Comparison of ENCODE assay signal across 8 mouse cellular contexts in the genomic region with DNA sequence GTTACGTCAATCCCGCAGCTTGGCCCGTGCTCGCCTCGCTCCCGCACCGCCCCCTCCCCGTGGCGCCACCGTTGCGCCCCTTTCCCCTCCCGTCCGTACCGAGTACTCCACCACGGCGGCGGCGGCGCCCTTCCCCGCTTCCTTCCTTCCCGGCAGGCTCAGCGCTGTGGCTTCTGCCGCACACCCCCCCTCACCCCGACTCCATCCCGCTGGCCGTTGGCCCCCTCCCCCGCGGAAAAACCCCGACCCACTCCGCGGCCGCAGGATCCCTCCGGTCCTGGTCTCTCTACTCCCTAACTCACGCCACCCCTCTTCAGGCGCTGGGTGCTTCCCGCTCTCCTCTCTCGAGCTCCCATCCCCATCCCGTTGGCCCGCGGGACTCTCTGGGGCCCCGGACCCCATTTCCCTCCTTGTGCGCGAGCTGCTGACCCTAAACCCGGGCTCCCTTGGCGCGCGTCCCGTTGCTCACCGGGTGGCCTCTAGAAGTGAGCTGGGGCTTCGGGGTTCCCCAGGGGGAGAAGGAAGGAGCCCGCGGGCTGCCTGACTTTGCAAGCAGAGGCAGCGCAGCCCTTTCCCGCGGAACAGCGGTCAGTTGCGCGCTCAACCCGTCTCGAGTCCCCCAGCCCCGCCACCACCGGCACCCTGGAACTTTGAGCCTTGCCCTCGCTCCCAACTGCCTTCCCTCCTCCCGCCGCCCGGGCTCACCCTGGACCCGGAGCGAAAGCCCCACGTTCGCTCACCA. TPM values are rescaled to one million over a fixed set of nuclear protein-coding genes. Genes with fewer than 3 reads are reported as not detected.
DNase-seq lines count a peak whose midpoint lies in the region; ATAC-seq lines count a peak whose summit lies in the region.

No protein-coding gene starts in this region.

- DNase-seq in cerebellum, adult 11-12 months: no peak
- DNase-seq in layer of hippocampus, postnatal 36 days: peak; percentile 9 to 13
- peak; percentile 59 for DNase-seq in testis, postnatal 10 days (ENCODE audit: low spot score)

- H3K27me3 ChIP-seq in forebrain, embryonic 13.5 days: peaks cover 5% of the 10 kb centered on the region; the same call in 1 of the 2 replicates
- peaks cover 31% of the 10 kb centered on the region for H3K27me3 ChIP-seq in hindbrain, embryonic 12.5 days
- H3K27me3 ChIP-seq in midbrain, embryonic 12.5 days: peaks cover 35% of the 10 kb centered on the region

- H3K9me3 ChIP-seq in forebrain, embryonic 13.5 days (replicated peaks): no peaks in the 10 kb centered on the region
- H3K9me3 ChIP-seq in hindbrain, embryonic 12.5 days (replicated peaks): no peaks in the 10 kb centered on the region
- no peaks in the 10 kb centered on the region for H3K9me3 ChIP-seq in midbrain, embryonic 12.5 days

- peak; percentile 38; the same call in 1 of the 2 replicates for ATAC-seq in cerebellum, adult (ENCODE audit: insufficient number of reproducible peaks, low FRiP score, low TSS enrichment)
- peak; percentile 88 for ATAC-seq in forebrain, embryonic 13.5 days
- peak; percentile 83 for ATAC-seq in hindbrain, embryonic 12.5 days (ENCODE audit: low FRiP score)
- ATAC-seq in midbrain, embryonic 12.5 days (ENCODE audit: low FRiP score, low read depth): peak; percentile 84

- WGBS in forebrain, embryonic 13.5 days: 25% methylated on average over 52 of the region's 70 CpGs
- WGBS in hindbrain, embryonic 12.5 days: 27% methylated on average over 69 of the region's 70 CpGs
- WGBS in midbrain, embryonic 12.5 days: 21% methylated on average over 64 of the region's 70 CpGs

- H3K36me3 ChIP-seq in forebrain, embryonic 13.5 days (ENCODE audit: poor library complexity, severe bottlenecking): no peaks in the 10 kb centered on the region
- no peaks in the 10 kb centered on the region for H3K36me3 ChIP-seq in hindbrain, embryonic 12.5 days
- H3K36me3 ChIP-seq in midbrain, embryonic 12.5 days: no peaks in the 10 kb centered on the region

- no peaks in the 10 kb centered on the region for H3K4me1 ChIP-seq in brown adipose tissue, adult 24 weeks (ENCODE audit: control insufficient read depth, insufficient read depth, insufficient read length, low read length)
- H3K4me1 ChIP-seq in forebrain, embryonic 13.5 days: peaks cover 8% of the 10 kb centered on the region; the same call in 1 of the 2 replicates
- H3K4me1 ChIP-seq in hindbrain, embryonic 12.5 days: no peaks in the 10 kb centered on the region; the same call in 1 of the 2 replicates
- H3K4me1 ChIP-seq in midbrain, embryonic 12.5 days: no peaks in the 10 kb centered on the region; the same call in 1 of the 2 replicates

- peak overlapping the region; percentile 68 for H3K9ac ChIP-seq in forebrain, embryonic 13.5 days
- H3K9ac ChIP-seq in hindbrain, embryonic 12.5 days: peak overlapping the region; percentile 54
- H3K9ac ChIP-seq in midbrain, embryonic 12.5 days (replicated peaks): peak overlapping the region; percentile 55

- H3K27ac ChIP-seq in brown adipose tissue, adult 24 weeks (replicated peaks; ENCODE audit: low read depth, low read length): no peak overlapping the region
- H3K27ac ChIP-seq in forebrain, embryonic 13.5 days: peak overlapping the region; percentile 51
- H3K27ac ChIP-seq in hindbrain, embryonic 12.5 days: no peak overlapping the region
- no peak overlapping the region for H3K27ac ChIP-seq in midbrain, embryonic 12.5 days (replicated peaks)

- peak overlapping the region; percentile 73 for H3K4me2 ChIP-seq in forebrain, embryonic 13.5 days
- peak overlapping the region; percentile 75 for H3K4me2 ChIP-seq in hindbrain, embryonic 12.5 days (replicated peaks)
- H3K4me2 ChIP-seq in midbrain, embryonic 12.5 days (replicated peaks): peak overlapping the region; percentile 71

- H3K4me3 ChIP-seq in brown adipose tissue, adult 24 weeks (ENCODE audit: insufficient read depth, low read depth, low read length): peak overlapping the region; percentile 38
- H3K4me3 ChIP-seq in forebrain, embryonic 13.5 days: peak overlapping the region; percentile 54
- peak overlapping the region; percentile 46 for H3K4me3 ChIP-seq in hindbrain, embryonic 12.5 days
- H3K4me3 ChIP-seq in midbrain, embryonic 12.5 days: peak overlapping the region; percentile 49

RNA-seq across cellular contexts. Expression of gene Hs6st2, which starts 1.1 kb away (rescaled TPM):
- polyA plus RNA-seq in brown adipose tissue, adult 24 weeks (2012; ENCODE audit: insufficient read depth, insufficient read length, missing spikeins): 0.25 TPM in 1 of 2 replicates, not detected in the other
- 25.9 and 31.1 TPM in 2 replicates for polyA plus RNA-seq in forebrain, embryonic 13.5 days (2015; fragmentation: Nextera tagmentation; extraction: Ambion mirVana)
- 18.3 and 22.6 TPM in 2 replicates for polyA plus RNA-seq in hindbrain, embryonic 12.5 days (2016; fragmentation: Nextera tagmentation; extraction: Ambion mirVana)
- total RNA-seq in layer of hippocampus, postnatal 36 days (2021): 10 to 100 TPM; 19.4 to 24.4 TPM
- polyA plus RNA-seq in midbrain, embryonic 12.5 days (2016; fragmentation: Nextera tagmentation; extraction: Ambion mirVana): 12.4 and 15.4 TPM in 2 replicates

Comparison
In these comparisons a context has a peak if more than half of its experiments do, and no peak if none do; other contexts are left out.
1. ATAC-seq: peak in every context shown above with its lines; median percentile 88 in forebrain, embryonic 13.5 days; 84 in midbrain, embryonic 12.5 days; 83 in hindbrain, embryonic 12.5 days; 38 in cerebellum, adult.
2. RNA of gene Hs6st2, which starts 1.1 kb away (polyA plus RNA-seq): 25.9 to 31.1 TPM in forebrain, embryonic 13.5 days, 18.3 to 22.6 TPM in hindbrain, embryonic 12.5 days and 12.4 to 15.4 TPM in midbrain, embryonic 12.5 days; 0.25 TPM in brown adipose tissue, adult 24 weeks; every median in the first group is over 10 times any median in the second.
3. Peak in every context shown above with its lines, with median percentiles within 50 percentile points of each other: H3K4me3 ChIP-seq, H3K4me2 ChIP-seq and H3K9ac ChIP-seq.